Mouse (Mus musculus): Measurements from ENCODE around the gene Prkd2. TPM values are rescaled to one million over a fixed set of nuclear protein-coding genes. Genes with fewer than 3 reads are reported as not detected.

The Prkd2 gene
- polyA plus RNA-seq, 1 experiment = not detected

DNA sequence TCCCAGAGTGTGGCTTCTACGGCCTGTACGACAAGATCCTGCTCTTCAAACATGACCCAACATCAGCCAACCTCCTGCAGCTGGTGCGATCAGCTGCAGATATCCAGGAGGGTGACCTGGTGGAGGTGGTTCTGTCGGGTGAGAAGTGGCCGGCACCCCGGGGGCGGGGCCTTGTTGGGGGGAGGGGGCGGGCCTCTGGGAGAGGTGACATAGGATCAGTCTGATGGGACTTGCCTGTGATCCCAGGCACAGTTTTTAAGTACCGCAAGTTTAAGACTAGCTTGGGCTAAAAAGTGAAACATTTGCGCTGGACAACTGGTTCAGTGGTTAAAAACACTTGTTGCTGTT, 3.1 kb downstream of the Prkd2 start:
- no peak overlapping the region; the same call in 1 of the 2 replicates for H3K4me3 ChIP-seq (ENCODE audit: insufficient read depth, low read depth, low read length)
- no peak overlapping the region for H3K27ac ChIP-seq (ENCODE audit: insufficient read depth, low read depth, low read length)
- WGBS = 55% methylated on average over 10 of the region's 10 CpGs

DNA sequence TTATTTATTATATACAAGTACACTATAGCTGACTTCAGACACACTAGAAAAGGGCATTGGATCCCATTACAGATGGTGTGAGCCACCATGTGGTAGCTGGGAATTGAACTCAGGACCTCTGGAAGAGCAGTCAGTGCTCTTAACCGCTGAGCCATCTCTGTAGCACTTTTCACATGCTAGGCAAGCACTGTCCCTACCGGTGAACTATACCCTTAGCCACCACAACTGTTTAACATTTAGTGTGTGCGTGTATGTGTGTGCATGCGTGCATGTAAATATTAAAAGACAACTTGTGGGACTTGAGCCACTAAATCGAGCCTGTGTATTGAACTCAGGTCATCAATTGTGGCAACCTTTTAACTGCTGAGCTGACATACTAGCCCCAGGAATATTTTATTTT, 4.1 kb downstream of the Prkd2 start:
- WGBS = 97% methylated on average over 5 of the region's 5 CpGs
- Histone ChIP-seq H3K4me1 (ENCODE audit: control insufficient read depth, insufficient read depth, low read length) (peaks cover 32% of the 10 kb centered on the region), H3K27ac (ENCODE audit: insufficient read depth, low read depth, low read length) (no peak overlapping the region), H3K4me3 (ENCODE audit: insufficient read depth, low read depth, low read length) (no peak overlapping the region)
- TF ChIP-seq CTCF (IDR thresholded peaks at IDR 0.05; ENCODE audit: insufficient read depth, low read depth, low read length) = no peak
- TF ChIP-seq POLR2A (IDR thresholded peaks at IDR 0.05; ENCODE audit: insufficient read depth, low read depth, low read length) = no peak

More for the DNA sequence above, 3.1 kb downstream of the Prkd2 start:
- TF ChIP-seq CTCF (IDR thresholded peaks at IDR 0.05; ENCODE audit: insufficient read depth, low read depth, low read length) = no peak
- TF ChIP-seq POLR2A (IDR thresholded peaks at IDR 0.05; ENCODE audit: insufficient read depth, low read depth, low read length) = no peak
- H3K4me1 ChIP-seq (ENCODE audit: control insufficient read depth, insufficient read depth, low read length) = peaks cover 35% of the 10 kb centered on the region

DNA sequence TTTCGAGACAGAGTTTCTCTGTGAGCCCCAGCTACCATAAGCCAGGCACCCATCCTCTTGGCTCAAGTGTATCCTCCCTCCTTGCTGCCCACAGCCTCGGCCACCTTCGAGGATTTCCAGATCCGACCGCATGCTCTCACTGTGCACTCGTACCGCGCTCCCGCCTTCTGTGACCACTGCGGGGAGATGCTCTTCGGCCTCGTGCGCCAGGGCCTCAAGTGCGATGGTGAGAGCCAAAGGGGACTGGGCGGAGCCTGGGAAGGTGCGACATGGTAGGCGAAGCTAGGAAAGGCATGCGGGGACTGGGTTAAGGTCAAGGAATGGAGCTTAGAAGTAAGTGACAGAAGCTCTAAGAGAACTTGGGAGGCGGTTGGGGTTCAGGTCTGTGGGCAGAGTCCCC, 4.8 kb downstream of the Prkd2 start:
- H3K27ac ChIP-seq (ENCODE audit: insufficient read depth, low read depth, low read length) = no peak overlapping the region
- H3K4me1 ChIP-seq (ENCODE audit: control insufficient read depth, insufficient read depth, low read length) = peaks cover 27% of the 10 kb centered on the region
- TF ChIP-seq CTCF (IDR thresholded peaks at IDR 0.05; ENCODE audit: insufficient read depth, low read depth, low read length) (no peak), POLR2A (IDR thresholded peaks at IDR 0.05; ENCODE audit: insufficient read depth, low read depth, low read length) (no peak)
- no peak overlapping the region for H3K4me3 ChIP-seq (ENCODE audit: insufficient read depth, low read depth, low read length)
- WGBS = 91% methylated on average over 19 of the region's 19 CpGs

DNA sequence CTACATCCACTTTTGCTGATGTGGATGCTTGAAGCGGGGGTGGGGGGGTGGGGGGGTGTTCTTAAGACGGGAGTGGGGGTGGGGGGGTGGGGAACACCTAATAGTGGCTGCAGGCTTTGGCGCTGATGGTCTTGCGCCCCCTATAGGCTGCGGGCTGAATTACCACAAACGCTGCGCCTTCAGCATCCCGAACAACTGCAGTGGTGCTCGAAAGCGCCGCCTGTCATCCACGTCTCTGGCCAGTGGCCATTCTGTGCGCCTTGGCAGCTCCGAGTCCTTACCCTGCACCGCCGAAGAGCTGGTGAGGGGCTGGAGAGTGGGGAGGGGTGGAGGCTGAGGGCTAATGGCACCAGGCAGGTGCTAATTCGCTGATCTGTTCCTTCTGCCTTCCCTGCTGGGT, 5.9 kb downstream of the Prkd2 start:
- TF ChIP-seq CTCF (IDR thresholded peaks at IDR 0.05; ENCODE audit: insufficient read depth, low read depth, low read length) = peak; percentile 49; the same call in 1 of the 2 replicates
- TF ChIP-seq POLR2A (IDR thresholded peaks at IDR 0.05; ENCODE audit: insufficient read depth, low read depth, low read length) = no peak
- peaks cover 21% of the 10 kb centered on the region for H3K4me1 ChIP-seq (ENCODE audit: control insufficient read depth, insufficient read depth, low read length)
- H3K4me3 ChIP-seq (ENCODE audit: insufficient read depth, low read depth, low read length) = no peak overlapping the region
- 19% methylated on average over 17 of the region's 17 CpGs for WGBS
- H3K27ac ChIP-seq (ENCODE audit: insufficient read depth, low read depth, low read length) = no peak overlapping the region

DNA sequence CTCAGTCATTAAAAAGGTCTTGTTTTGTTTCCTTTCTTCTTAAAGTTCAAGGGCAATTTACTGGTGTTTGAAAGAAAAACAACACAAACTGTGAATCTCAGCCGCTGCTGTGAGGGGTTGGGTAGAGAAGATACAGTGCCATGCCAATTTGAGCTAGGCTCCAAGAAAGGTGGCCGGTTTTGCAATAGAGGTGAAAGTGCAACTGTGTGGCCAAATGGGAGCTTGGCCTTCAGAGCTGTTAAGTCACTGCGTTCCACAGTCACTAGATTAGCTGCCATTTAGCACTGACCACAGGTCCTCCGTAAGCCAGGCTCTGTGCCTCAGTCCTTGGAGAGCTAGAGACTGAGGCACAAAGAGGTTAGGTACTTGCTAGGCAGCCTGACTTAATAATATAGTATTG, 8.9 kb downstream of the Prkd2 start:
- 93% methylated on average over 4 of the region's 4 CpGs for WGBS
- TF ChIP-seq POLR2A (IDR thresholded peaks at IDR 0.05; ENCODE audit: insufficient read depth, low read depth, low read length) (no peak), CTCF (IDR thresholded peaks at IDR 0.05; ENCODE audit: insufficient read depth, low read depth, low read length) (no peak)
- H3K4me3 ChIP-seq (ENCODE audit: insufficient read depth, low read depth, low read length) = no peak overlapping the region
- H3K27ac ChIP-seq (ENCODE audit: insufficient read depth, low read depth, low read length) = no peak overlapping the region
- H3K4me1 ChIP-seq (ENCODE audit: control insufficient read depth, insufficient read depth, low read length) = peaks cover 5% of the 10 kb centered on the region

DNA sequence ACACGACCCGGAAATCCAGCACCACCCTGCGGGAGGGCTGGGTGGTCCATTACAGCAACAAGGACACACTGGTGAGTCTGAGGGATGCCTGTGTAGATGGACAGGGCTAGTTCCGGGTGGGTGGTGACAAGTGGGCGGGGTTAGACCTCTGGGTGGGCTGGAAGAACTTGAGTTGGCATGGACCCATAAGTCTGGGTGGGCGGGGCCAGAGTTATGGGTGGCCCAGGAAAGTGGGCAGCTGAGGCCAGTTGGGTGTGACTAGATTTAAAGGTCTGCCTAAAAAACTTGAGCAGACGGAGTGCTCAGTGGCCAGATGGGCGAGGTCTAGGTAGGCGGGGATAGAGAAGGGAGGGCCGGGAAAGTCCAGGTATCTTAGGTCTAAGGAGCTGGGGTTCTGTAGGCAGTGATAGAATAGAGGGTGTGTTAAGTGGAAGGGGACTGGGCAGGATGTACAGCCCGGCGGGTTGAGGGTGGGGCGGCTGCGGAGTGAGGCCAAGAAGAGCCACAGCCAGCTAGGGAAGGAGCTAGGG, 10.7 kb downstream of the Prkd2 start:
- no peak overlapping the region for H3K4me3 ChIP-seq (ENCODE audit: insufficient read depth, low read depth, low read length)
- H3K4me1 ChIP-seq (ENCODE audit: control insufficient read depth, insufficient read depth, low read length) = peaks cover 5% of the 10 kb centered on the region
- no peak overlapping the region for H3K27ac ChIP-seq (ENCODE audit: insufficient read depth, low read depth, low read length)
- TF ChIP-seq POLR2A (IDR thresholded peaks at IDR 0.05; ENCODE audit: insufficient read depth, low read depth, low read length) (no peak), CTCF (IDR thresholded peaks at IDR 0.05; ENCODE audit: insufficient read depth, low read depth, low read length) (no peak)
- WGBS = 84% methylated on average over 14 of the region's 14 CpGs

DNA sequence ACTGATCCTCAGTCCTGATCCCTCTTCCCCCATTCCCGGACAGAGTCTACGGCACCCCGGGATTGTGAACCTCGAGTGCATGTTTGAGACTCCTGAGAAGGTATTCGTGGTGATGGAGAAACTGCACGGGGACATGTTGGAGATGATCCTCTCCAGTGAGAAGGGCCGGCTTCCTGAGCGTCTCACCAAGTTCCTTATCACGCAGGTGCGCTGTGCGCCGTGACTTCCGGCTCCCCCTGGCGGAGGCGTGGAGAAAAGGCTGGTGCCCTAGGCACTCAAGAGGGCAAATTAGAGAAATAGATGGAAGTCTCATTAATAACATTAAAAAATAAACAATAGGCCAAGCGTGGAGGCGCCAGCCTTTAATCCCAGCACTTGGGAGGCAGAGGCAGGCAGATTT, 15.6 kb downstream of the Prkd2 start:
- TF ChIP-seq CTCF (IDR thresholded peaks at IDR 0.05; ENCODE audit: insufficient read depth, low read depth, low read length) (peak; percentile 72), POLR2A (IDR thresholded peaks at IDR 0.05; ENCODE audit: insufficient read depth, low read depth, low read length) (no peak)
- Histone ChIP-seq H3K27ac (ENCODE audit: insufficient read depth, low read depth, low read length) (no peak overlapping the region), H3K4me1 (ENCODE audit: control insufficient read depth, insufficient read depth, low read length) (no peaks in the 10 kb centered on the region), H3K4me3 (ENCODE audit: insufficient read depth, low read depth, low read length) (peak overlapping the region; percentile 37)
- WGBS = 21% methylated on average over 17 of the region's 17 CpGs

DNA sequence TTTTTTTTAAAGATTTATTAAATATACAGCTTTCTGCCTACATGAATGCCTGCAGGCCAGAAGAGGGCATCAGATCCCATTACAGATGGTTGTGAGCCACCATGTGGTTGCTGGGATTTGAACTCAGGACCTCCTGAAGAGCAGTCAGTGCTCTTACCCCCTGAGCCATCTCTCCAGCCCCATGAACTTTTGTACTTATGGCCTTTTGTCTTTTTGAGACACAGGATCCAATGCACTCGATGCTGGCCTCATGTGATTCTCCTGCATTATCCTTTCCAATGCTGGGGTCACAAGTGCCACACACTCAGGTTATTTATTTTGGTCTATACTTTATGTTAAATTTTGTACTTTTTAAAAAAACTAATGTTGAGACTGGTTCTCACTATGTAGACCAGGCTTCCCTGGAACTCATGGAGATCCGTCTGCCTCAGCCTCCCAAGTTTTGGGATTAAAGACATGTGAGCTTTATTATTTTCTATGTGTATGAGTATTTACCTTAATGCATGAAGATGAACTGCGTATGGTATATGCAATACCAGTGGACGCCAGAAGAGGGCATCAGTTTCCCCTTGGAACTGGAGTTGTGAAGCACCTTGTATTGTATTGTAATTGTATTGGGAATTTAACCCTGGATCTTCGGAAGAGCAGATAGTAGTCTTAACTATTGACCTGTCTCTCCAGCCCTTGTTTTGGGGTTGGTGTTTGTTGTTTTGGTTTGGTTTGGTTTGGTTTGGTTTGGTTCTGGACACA, 17.4 kb downstream of the Prkd2 start:
- WGBS = 24% methylated on average over 5 of the region's 5 CpGs
- TF ChIP-seq CTCF (IDR thresholded peaks at IDR 0.05; ENCODE audit: insufficient read depth, low read depth, low read length) (no peak), POLR2A (IDR thresholded peaks at IDR 0.05; ENCODE audit: insufficient read depth, low read depth, low read length) (no peak)
- H3K4me1 ChIP-seq (ENCODE audit: control insufficient read depth, insufficient read depth, low read length) = peaks cover 3% of the 10 kb centered on the region; the same call in 1 of the 2 replicates
- no peak overlapping the region for H3K4me3 ChIP-seq (ENCODE audit: insufficient read depth, low read depth, low read length)
- no peak overlapping the region for H3K27ac ChIP-seq (ENCODE audit: insufficient read depth, low read depth, low read length)

DNA sequence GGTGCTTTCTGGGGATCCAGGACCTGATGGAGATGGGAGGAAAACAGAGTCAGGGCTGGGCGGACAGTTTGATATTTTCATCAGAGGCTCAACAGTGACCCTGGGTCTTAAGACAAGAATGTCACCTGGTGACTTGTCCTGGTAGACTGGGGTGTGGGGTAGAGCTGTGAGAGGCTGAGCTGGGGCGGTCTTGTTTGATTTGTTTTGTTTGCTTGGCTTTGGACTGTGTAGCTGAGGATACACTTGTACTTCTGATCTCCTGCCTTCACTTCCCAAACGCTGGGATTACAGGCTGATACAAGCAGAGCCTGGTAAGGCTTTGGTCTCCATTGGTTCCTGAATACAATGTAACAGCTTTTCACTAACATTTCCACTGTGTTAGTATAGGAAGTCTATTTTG, 24.8 kb downstream of the Prkd2 start:
- 88% methylated on average over 3 of the region's 3 CpGs for WGBS
- H3K4me1 ChIP-seq (ENCODE audit: control insufficient read depth, insufficient read depth, low read length) = peaks cover 18% of the 10 kb centered on the region
- no peak overlapping the region for H3K4me3 ChIP-seq (ENCODE audit: insufficient read depth, low read depth, low read length)
- no peak overlapping the region for H3K27ac ChIP-seq (ENCODE audit: insufficient read depth, low read depth, low read length)
- TF ChIP-seq CTCF (IDR thresholded peaks at IDR 0.05; ENCODE audit: insufficient read depth, low read depth, low read length) = no peak
